Mouse (Mus musculus): ENCODE measurements at regions not wholly inside any gene's neighbourhood (a gene's known extent, or its start where the extent isn't known, plus 50 kb on each side); places are given as distances from the start of the nearest gene placed in this dataset.

DNA sequence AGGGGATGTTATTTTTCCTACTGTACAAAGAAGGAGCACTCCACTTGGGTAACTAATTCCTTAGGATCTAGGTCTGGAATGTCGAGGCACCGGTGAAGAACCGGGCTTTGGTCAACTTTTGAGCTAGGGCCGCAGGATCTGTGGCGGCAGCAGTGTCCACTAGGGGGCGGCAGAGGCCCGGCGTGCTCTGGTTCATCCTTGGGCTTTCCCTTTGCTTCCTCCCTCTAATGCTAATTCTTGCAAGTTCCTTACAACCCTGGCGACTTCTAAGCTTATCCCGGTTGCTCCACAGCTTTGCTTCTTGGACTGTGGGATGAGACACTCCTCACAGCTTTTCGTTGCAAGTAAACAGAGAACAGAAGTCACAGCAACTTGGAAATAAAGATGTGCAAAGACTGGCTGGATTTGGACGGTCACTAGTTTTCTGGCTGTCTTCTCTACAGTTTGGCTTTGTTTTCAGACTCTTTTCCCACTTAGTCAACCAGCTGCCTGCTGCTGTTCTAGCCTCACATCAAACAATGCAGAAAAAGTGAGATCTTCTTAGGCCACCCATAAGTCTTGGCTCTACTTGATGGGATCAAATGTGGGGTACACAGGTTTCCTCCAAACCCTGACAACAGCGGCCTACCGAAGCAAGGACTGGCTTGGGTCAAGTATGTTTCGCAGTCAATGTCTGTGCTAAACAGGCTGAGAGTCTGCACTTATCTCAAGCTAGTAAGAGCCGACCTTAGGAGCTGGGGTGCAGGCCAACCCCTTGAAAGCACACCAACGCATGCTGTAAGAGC, 51.2 kb upstream of the Tmem72 start:
- peak; percentile 49 for DNase-seq (ENCODE audit: low read depth, low spot score)

DNA sequence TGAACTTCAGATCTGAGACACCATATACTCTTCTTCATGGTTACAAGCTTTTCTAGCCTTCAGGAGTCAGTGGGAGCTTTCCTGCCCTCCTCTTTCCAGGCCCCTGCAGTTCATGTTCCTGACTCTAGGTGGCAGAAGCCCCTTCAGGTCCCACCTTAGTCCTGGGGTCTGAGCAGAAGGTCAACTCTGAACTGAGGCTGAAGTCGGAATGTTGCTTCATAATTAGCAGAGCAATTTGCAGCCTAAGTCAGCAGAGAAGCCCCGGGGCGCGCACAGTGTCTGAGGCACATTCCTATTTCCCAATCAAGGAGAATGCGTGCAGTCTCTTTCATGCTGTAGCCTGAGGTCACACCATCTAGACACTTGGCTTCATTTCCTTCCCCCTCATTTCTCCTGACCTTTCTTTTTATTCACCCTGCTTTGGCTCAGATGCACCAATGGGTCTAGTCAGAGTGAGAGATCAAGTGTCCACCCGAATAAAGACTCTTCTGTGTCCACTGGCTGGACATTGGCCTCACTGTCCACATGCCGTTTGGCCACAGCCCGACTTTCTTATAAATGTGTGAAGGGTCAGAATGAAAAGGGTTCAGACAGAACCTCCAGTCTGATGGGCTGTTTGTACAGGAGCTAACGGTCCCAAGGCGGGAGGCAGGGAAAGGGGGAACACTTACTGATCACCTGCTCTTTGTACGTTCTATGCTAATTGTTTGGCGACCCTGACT, 58.4 kb upstream of the Tmem72 start:
- DNase-seq (ENCODE audit: low read depth, low spot score): peak; percentile 35

DNA sequence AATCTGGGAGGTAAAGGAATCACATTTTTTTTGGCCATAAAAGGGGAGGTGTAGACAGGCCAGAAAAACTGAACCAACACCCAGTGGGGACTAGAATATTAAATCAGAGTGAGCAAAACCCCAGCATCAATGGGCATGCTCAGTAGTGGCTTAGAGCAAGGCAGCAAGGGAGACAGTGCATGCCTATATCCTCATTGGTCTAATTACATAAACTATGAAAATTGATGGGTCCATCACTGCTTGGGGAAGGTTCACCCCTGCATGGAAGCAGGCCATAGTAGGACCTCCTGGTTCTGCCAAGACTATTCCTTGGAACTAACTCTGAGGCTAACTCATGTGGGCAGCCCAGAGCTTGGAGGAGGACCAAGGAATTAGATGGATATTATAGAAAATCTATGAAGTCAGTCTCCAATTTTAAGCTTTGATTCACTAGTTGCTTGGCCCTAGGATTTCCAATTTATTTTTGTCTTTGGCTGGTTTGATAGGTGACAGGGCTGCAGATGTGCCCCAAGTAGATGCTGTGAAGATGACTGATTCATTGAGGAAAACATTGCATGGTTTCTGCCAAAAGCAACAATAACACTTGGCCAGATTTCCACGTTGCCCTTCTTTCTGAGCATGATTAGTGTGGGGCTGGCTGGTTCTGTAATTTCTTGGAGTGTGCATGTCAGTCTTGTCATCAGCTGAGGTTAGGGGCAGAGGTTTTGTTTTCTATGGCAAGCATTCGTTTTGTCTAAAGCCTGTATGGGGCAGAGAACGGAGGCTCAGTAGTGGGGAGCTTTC, 70.0 kb upstream of the Tmem72 start:
- no peak for DNase-seq (ENCODE audit: low read depth, low spot score)

DNA sequence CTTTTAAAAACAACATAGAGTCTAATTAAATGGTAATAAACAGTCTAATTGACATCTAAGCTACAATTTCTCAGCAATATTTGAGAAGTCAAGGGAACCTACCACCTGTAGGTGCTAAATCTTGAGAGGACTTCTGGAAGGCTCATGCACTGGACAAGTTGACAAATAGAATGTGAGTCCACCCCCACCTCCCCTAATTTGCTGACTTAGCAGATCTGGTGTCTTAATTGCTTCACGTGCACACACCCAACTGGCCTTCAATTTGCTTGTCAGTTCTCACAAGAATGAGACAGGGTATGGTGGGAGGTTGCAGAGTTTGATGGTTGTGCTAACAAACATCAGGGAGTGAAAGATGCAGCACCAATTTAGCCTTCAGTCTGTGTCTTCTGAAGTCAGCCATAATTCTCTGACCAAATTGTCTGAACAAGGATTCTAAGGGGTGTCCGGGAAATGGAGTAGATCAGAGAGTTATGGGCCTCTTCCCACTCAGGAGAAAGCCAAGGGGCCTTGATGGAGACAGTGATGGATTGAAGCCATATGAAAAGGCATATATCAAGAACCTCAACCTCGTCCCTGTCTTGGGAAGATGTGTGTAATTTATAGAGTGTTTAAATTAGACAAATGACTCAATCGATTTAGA, 76.7 kb upstream of the Tmem72 start:
- no peak for DNase-seq (ENCODE audit: low read depth, low spot score)

DNA sequence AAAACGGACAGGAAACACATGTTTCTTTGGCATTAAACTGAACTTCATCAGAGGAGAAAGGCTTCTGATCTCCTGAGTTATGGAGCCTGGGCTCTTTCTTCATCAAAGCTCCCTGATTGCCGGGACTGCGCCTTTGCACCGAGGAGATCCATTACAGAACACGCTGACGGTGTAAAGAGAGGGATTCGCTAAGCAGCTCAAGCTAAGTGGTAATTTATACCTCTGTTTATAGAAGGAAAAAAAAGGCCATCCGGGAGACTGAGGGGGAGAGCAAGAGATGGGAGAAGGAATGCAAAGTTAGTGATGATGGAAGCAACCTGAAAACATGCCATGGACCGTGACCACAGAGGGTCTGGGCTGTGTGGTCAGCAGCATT, 77.2 kb upstream of the Tmem72 start:
- DNase-seq (ENCODE audit: low read depth, low spot score): no peak

DNA sequence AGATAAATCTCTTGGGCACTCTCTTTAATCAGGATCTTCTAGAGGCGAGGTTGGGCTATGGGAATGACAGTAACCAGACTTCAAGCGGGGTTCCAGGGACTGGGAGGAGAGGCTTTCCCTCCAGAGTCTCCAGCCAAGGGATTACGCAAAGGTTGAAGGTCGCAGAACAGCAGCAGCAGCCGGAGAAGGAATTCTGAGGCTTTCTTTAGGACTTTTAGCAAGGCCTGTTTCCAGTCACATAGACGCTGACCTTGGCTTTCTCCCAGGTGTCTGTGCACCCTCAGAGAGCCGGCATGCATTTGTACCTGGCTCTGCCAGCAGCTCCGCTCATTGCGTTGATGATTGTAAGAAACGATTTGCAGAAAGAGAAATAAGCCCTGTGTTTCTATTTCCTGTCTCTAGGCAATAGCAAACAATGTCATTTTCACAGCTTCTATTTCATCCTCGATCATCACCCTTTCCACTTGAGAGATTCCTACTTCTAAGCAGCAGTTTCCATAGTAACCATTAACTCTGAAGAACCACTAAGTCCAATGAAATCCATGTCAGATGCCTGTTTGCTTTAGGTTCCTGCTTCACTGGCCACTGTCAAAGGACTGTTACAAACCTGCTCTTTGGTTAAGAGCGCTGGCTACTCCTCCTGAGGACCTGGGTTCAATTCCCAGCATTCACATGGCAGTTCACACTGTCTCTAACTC, 104.7 kb upstream of the Tmem72 start:
- DNase-seq (ENCODE audit: low read depth, low spot score): no peak

DNA sequence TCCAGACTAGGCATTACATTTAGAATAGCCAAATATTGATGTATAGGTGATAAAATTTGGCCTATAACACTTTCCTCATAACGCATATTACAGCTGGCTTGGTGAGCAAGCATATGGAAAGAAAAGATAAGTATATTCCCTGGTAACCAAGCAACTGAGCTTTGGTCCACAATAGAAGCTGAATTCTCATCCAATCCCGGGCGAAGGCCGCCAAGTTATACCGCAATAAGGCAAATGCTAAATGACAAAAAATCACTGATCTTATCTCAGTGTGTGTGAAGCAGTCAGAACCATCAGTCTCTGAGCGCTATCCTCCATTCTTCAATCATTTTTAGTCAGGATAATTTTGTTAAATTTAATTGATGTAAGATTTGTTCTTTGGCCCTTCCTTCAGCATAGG, 105.9 kb upstream of the Tmem72 start:
- no peak for DNase-seq (ENCODE audit: low read depth, low spot score)

DNA sequence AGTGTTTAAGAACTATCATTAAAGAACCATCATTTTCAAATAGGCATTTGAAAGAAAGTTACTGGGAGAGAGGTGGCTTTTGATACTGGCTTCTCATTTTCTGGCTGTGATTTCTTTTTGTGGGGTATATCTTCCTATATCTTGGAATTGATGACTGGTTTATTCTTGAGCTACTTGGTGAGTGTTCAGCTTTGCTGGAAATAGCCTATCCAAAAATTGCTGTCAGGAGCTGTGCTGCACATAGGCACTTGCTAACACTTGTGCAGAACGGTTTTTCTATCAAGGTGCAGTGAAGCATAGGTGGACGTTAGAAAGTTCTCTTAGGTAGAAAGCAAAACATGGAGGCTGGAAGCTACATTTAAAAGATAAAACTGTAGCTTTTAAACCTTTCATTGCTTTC, 108.9 kb upstream of the Tmem72 start:
- no peak for DNase-seq (ENCODE audit: low read depth, low spot score)

DNA sequence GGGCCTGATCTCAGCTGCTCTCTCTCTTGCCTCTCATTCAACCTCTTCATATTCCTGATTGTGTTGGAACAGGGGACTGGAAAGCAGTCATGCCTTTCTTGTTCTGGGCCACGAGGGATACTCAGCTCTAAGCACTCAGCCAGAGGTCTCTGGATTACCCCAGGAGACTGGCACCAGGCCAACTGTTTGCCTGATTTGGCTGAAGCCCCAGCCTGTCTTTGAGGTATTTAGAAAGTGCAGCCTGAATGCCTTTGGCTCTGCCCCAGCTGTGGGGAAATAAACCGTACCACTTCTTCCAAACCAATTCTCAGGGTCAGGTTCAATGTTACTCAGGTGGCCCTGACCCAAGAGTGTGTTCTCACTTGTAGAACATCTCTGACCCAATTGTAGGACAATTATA, 112.6 kb upstream of the Tmem72 start:
- no peak for DNase-seq (ENCODE audit: low read depth, low spot score)

DNA sequence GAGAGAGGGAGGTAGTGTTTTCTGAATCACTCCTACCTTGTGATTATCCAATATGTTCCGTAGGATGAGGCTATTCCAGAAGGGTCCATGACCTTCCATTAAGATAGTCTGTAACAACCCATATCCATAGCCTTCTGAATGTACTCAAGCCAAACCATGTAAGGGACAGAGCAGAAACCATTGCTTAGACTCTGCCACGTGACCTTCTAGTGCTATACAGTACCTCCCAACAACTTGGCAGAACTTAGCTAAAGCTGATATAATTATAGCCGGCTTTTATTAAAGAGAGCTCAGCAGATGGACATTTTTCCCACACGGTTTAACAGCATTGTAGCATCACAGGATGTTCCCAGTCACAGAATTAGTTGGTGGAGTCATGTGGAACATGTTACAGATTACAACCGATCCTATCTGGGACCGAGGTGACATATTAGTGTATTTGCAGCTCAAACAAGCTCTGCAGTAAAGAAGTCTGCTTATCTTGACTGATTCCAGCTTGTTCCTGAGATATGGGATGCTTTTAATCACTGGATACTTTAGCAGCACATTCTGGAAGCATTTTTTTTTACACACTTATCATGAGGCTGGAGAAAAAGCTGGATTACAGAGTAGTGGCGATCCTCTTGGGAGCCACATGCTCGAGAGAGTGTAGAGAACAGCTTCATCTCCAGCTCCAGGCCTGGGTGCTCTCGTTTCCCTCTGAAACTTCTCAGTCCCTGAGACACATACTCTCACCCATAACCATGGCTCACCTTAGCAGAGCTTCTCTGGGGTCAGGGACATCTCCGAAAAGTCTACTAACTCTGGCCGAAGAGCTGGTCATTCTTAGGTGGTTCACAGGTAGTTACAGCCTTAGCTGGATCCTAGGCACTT, 129.5 kb upstream of the Tmem72 start:
- no peak for DNase-seq (ENCODE audit: low read depth, low spot score)

DNA sequence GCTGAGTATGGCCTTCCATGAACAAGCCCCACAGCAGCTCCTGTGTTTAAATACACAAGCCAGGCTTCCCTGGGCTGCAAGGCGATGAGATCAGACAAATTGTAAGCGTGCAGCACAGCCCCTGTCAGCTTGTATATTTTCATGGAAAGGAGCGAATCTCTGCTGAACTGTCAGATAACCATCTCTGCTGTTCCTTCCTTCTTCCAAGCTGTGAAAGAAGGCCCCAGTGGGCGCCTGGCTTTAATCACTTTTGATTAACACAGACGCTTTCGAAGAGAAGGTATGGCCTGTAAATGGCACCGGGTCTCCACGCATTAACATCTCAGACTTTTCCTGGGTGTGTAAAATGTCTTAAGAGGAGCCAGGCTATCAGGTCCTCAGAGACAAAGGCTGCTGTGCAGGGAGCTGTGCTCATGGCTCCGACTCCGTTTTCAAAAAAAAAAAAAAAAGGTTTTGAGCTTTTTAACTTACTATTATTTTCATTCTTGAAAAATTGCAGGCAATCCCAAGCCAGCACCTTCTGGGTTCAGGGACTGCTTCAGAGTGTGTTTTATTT, 131.9 kb upstream of the Tmem72 start:
- no peak for DNase-seq (ENCODE audit: low read depth, low spot score)

DNA sequence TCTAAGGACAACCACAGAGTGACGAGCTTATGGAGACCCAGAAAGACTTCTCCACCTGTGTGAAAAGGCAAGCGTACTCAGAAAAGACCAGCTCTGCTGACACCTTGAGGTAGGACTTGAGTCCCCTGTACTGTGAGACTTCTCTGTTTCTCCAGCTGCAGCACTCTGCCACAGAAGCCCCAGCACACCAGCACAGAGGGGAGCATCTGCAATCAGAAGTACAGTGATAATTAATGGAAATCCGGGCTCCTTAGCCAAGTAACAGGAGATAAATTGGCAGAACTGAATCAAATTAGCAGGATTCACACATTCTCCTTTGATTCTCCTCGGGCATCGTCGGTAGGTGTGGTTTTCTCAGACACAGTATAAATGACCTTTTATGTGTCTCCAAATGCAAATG, 137.3 kb upstream of the Tmem72 start:
- DNase-seq (ENCODE audit: low read depth, low spot score): no peak

DNA sequence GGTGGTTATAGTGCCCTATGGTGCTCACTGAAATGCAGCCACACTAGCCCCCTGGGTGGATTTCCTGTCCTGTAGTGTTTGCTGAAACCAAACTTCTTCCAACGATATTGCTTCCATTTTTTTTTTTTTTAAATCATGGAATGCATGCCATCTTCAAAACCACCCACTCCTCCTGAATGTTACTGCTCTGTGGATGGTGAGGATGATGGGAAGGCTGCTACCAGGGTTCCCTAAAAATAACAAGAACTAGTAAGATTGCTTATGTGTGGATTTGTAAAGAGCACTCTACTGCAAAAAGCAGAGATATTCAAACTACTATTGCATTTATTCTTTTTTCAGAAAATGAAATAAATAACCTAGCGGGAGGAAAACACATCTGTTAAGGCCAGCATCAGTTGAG, 139.4 kb upstream of the Tmem72 start:
- no peak for DNase-seq (ENCODE audit: low read depth, low spot score)

DNA sequence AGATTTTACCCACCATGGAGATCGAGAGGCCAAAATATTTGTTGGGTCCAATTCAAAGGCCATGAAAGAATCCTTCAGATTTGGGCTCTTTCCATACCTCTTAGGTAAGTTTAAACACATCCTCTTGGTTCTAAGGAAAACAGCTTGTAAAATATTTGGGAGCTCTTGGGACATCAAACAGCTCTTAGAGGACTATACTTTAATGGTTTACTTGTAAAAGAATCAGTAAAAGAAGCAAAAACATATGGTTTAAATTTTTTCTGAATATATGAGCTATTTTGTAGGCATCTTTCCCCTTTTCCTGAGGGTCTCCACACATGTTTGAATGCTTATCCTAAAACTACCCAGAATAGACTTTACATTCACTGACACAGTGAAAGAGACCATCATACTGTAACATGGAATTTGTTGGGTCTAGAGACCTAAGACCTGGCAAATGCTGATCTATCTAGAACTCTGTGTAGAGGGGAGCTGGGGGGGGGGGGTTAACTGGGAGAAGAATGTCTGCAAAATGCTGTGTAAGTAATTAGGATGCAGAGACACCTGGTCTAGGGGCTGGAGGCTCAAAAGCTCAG, 140.3 kb upstream of the Tmem72 start:
- DNase-seq (ENCODE audit: low read depth, low spot score): no peak

DNA sequence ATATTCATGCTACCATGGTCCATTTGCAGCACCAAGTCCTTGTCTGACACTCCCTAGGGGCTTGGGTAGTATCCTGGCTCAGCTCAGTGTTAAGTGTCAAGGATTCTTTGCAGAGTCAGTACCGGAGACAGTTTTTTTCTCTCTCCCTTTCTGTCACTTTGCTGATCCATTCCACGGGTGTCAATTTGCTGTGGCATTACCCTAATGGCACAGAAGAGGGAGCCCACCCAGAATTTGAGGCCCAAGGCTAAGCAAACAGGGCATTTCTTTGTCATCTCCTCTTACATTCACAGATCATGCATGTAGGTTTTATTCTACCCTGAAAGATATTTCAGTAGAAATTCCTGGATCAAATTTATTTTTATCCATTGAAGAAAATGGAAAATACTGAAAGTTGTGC, 146.4 kb upstream of the Tmem72 start:
- DNase-seq (ENCODE audit: low read depth, low spot score): no peak

DNA sequence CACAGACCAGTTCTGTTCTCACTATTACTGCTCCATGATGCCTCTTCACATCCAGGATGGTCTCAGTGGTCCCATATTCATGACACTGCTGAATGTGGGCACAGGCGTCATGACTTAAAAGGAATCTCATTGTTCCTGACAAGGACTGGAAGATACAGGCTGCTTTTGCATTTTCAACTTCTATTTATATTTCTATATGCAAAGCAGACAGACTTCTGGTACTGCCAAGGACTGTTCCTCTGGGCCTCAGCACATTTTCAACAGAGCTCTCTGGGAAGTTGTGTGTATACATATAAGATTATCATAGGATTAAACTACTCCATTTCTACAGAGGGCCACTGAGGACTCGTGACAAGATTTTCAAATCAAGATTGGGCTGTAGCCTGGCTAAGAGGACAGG, 146.9 kb upstream of the Tmem72 start:
- no peak for DNase-seq (ENCODE audit: low read depth, low spot score)

DNA sequence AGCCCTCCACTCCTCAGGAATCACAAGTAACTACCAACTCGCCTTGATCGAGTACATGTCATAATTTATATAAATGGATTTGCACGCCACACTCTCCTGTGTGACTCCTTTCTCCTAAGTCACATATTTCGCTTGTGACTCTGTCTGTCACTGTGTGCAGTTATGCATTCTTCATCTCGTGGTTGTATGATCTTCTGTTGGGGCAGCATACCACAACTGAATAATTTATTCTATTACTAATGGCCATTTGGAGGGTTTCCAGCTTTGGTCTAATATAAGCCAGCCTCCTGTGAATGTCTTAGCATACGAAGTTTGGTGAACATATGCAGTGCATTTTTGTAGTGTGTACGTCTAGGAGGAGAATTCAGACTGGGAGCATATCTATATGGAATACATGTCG, 176.6 kb upstream of the Tmem72 start:
- DNase-seq (ENCODE audit: low read depth, low spot score): no peak

DNA sequence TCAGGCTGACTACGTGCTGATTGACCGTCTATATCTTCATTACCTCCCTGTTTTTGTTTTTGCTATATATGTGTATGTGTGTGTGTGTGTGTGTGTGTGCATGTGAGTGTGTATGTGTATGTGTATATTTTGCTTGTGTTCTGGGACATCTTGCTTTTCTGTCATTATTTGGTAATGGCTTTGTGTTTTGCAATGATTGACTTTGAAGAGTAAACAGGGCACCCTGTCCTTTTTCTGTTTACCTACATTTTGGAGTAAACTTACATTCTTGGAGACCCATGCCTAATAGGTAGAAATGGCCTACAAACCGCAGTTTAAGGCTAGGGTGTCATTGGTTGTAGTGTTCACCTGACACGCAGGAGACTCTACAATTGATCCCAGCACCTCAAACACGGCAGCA, 177.5 kb upstream of the Tmem72 start:
- no peak for DNase-seq (ENCODE audit: low read depth, low spot score)

DNA sequence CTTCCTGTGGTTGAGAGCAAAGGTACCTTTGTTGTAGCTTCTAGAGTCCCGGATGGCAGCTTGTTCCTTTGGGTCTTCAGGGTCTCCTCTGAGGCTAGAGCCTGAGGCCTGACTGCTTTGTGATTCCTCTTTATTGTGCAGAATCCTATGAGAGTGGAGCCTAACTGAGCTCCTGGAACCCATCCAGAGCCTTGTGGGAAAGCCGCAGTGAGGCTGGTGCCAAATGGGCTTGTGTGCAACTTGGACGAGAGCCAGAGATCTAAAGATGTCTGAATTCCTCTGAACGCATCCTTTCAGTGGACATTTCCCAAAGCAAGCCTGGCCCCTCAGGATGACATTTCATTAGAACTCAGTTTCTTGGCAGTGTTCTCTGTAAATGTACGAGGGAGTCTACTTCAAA, 178.4 kb upstream of the Tmem72 start:
- DNase-seq (ENCODE audit: low read depth, low spot score): no peak

DNA sequence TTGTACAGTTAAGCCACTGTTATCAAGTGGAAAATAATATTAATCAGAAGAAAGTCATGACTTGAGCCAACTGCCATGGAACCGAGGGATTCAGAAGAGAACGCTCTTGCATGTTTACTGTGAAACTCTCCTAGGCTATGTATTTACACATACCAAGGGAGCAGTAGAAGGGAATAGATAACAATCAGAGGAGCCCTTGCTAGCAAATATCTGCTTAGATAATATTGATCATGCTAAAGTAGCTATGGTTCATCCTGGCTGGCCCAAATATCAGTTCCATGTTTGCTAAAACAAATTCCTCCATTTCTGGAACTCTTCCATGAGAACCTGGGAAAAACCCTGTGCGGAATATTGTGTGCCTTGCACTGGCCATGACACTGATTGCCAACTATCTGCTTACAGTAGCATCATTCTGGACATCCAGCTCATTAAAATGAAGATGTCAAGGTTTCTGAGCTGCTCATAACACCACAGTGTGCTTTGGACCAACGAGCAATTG, 179.5 kb upstream of the Tmem72 start:
- DNase-seq (ENCODE audit: low read depth, low spot score): no peak
